Mouse (Mus musculus): Measurements from ENCODE around the gene Kcnip1.

DNA sequence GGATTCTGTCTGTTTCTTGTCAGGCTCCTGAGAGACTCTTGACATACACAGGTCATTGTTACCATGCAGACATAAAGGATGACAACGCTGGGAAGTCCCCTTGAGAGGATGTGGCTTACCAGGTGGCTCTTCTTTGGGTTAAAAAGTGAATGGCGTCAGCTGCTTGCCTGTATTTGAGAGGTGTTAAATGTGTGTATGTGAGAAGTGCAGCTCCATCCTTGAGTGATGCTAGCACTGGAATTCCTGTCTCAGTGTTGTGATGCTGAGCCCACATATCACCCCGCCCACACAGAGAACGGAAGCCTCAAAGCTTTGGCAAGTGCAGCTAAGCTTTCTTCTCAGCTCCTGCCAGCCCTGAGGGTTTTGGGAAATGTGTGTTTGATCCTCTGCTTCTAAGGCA, 292.2 kb downstream of the Kcnip1 start:
- no peak for TF ChIP-seq CTCF (IDR thresholded peaks at IDR 0.05)
- TF ChIP-seq EP300 (IDR thresholded peaks at IDR 0.05) = no peak

Data from lung, postnatal 0 days (tissue).